Mouse (Mus musculus): Measurements from ENCODE around the gene Chmp2b.

The Chmp2b gene

DNA sequence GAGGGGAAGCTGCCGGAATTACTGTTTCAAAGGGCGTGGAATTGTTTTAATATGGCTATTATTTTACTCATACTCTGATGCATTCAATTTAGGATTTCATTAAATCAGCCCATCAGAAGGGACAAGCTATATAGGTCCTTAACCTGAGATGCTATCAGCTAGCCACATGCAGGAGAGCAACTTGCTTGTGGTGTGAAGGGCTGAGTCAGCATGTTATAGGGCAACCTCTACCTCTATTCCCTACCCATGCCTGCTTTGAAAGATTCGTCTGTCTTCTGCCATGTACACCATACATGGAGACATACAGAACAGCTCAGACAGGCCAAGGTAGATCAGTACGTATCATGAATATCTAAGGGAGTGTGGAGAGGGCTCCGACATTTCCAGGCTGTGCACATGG lies 35.8 kb downstream of the Chmp2b start:
- CTCF ChIA-PET = no interaction called here

DNA sequence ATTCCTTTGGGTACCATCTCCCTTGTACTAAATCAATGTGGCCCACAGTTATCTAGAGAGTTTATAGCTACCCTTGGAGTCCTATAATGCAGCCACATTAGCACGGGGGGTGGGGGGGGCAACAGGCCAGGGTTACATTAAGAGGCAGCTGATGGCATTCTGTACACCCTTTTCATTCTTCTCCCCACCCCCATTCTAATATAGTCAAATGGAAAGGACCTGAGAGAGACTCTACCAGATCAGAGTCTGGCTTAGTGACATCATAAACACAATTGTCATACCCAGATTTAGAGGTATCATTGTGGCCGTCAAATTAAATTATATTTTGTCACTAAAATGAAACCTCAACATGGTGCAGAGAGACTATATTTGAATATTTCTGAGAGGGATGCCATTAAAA lies 36.5 kb downstream of the Chmp2b start:
- CTCF ChIA-PET = no interaction called here

DNA sequence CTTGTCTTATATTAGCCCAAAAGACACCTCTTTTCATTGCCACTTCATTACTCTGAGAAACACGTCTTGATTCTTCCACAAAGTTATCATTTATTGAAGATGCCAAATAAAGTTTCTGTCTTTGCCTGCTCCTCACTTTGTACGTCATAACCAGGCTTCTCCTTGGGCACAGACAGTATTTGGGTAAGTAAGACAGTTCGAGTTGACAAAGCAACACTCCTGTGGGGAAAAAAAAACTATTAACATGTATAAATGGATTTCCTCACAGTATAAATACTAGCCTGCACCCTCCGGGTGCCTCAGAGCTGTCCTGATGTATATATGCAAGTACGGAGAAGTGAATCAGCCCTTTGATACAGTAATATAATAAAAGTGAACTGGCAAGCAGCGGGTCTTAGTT lies 42.3 kb downstream of the Chmp2b start, which contains the start of gene Pou1f1:
Gene Pou1f1 (plus strand): TSS at position 301 of the 400 bp plus-strand sequence.
- CTCF ChIA-PET = no interaction called here

DNA sequence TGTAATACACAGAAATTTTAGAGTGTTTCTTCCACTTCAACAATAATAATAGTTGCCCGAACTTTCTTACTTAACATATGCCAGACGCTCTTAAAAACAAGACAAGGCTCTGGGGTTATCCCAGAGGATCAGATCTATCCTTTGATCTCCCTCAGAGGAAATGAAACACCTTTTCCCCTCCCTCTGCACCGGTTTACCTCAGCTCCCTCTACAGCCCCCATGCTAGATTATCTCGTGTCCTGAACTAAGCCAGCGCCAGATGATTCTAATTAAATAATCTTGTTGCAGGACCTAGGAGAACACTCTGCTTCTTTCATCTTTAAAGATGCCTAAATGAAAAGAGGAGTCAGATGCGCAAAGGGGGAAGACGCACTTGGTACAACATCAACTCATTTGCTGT lies 48.3 kb downstream of the Chmp2b start:
- CTCF ChIA-PET = no interaction called here

DNA sequence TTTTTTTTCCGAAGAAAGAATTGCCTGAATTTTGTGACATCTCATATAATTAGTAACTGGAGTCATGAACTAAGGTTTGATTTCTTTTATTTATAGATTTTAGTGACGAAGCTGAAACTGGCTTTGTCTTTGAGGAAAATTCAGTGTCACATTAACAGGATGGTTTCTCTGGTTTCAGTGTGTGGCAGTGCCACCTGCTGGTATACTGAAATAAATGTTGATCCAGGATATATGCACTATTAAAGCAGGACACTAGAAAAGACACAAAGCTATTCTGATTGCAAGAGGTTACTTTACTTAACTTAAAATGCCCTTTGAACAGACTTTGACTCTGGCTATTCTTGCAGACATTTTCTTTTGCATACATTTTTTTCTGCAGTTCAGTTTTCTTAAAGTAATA lies 65.5 kb downstream of the Chmp2b start:
- CTCF ChIA-PET = interaction anchor here (0.7 kb wide), 1 partner anchor 585 kb away, joined by 4 read pairs; no protein-coding TSS in a partner anchor

DNA sequence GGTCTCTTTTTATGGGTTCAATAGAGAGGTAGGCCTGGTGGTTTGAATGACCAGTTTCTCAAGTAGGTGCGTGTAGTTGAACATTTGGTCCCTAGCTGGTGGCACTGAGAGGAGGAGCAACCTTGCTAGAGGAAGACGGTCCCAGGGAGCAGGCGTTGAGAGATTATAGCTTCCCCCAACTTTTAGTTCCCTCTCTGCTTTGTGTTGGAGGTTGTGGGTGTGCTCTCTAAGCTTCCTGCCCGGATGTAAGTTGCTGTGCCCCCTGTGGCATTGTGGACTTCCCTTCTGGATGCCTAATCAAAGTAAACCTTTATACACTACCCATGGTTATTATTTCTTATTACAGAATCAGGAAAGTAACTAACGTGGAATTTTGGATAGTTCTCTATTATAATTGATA lies 66.5 kb downstream of the Chmp2b start:
- CTCF ChIA-PET = no interaction called here
